Mouse (Mus musculus) cerebellum, postnatal 14 days (tissue): ENCODE measurements at regions not wholly inside any gene's neighbourhood (a gene's known extent, or its start where the extent isn't known, plus 50 kb on each side); places are given as distances from the start of the nearest gene placed in this dataset.
A peak's percentile ranks its signal among the peaks of the same experiment; 100 is the strongest.

Experiments used
- DNase-seq, 2 experiments: peaks; one replicate each; pipeline ENCODE4 v3.0.0; 2021; ENCODE audit warnings: mixed read lengths in 2 of 2

GRCm38 (mm10) chr1:61331906-61332305 is 306.7 kb upstream of the Pard3b start:
- DNase-seq = no peak

GRCm38 (mm10) chr1:61336367-61336766 is 302.3 kb upstream of the Pard3b start:
- no peak for DNase-seq

- no peak for DNase-seq
Observed at GRCm38 (mm10) chr1:61352921-61353320, 285.7 kb upstream of the Pard3b start.

GRCm38 (mm10) chr1:61353481-61353880 is 285.1 kb upstream of the Pard3b start:
- DNase-seq = no peak

- no peak for DNase-seq
Observed at GRCm38 (mm10) chr1:61355241-61355640, 283.4 kb upstream of the Pard3b start.

- peak; percentile 92 to 93 for DNase-seq
Observed at GRCm38 (mm10) chr1:61359011-61359930, 279.4 kb upstream of the Pard3b start.

GRCm38 (mm10) chr1:61372581-61372980 is 266.0 kb upstream of the Pard3b start:
- DNase-seq = no peak

- peak in 1 of 2 experiments; percentile 17 for DNase-seq
Observed at GRCm38 (mm10) chr1:61373661-61374491, 264.7 kb upstream of the Pard3b start.

GRCm38 (mm10) chr1:61376417-61376816 is 262.2 kb upstream of the Pard3b start:
- no peak for DNase-seq

GRCm38 (mm10) chr1:61377070-61377469 is 261.6 kb upstream of the Pard3b start:
- peak; percentile 87 to 88 for DNase-seq

- DNase-seq = no peak
Observed at GRCm38 (mm10) chr1:61378240-61378639, 260.4 kb upstream of the Pard3b start.

GRCm38 (mm10) chr1:61379771-61380517 is 258.7 kb upstream of the Pard3b start:
- DNase-seq = no peak

- no peak for DNase-seq
Observed at GRCm38 (mm10) chr1:61387587-61387986, 251.0 kb upstream of the Pard3b start.

- peak in 1 of 2 experiments; percentile 37 for DNase-seq
Observed at GRCm38 (mm10) chr1:61397796-61398195, 240.8 kb upstream of the Pard3b start.

GRCm38 (mm10) chr1:61402339-61402738 is 236.3 kb upstream of the Pard3b start:
- DNase-seq = no peak

GRCm38 (mm10) chr1:61407201-61407600 is 231.4 kb upstream of the Pard3b start:
- DNase-seq = no peak

GRCm38 (mm10) chr1:61414772-61415171 is 223.9 kb upstream of the Pard3b start:
- DNase-seq = no peak

GRCm38 (mm10) chr1:61415426-61416195 is 223.0 kb upstream of the Pard3b start:
- DNase-seq = no peak

GRCm38 (mm10) chr1:61418396-61418795 is 220.2 kb upstream of the Pard3b start:
- peak; percentile 16 to 32 for DNase-seq

- no peak for DNase-seq
Observed at GRCm38 (mm10) chr1:61419839-61420238, 218.8 kb upstream of the Pard3b start.

- no peak for DNase-seq
Observed at GRCm38 (mm10) chr1:61423253-61423652, 215.4 kb upstream of the Pard3b start.
